Mouse (Mus musculus) embryonic stem cell, embryonic (primary cell): ENCODE results near the gene 4921517D22Rik.

Source experiments
- CTCF ChIA-PET, 4 experiments: fragments of 300-600 bp in 2 of 4; fragments of 350-600 bp in 2 of 4; sonication (Branson Sonifier 250); formaldehyde crosslinking; loops; one replicate each; lab custom pipeline; 2022; ENCODE audit warnings: inconsistent platforms in 2 of 4; lab: Charles Lee
- POLR2A ChIA-PET, 4 experiments: fragments of 300-600 bp in 2 of 4; fragments of 350-600 bp in 2 of 4; sonication (Branson Sonifier 250); formaldehyde crosslinking; loops; one replicate each; lab custom pipeline; 2022; ENCODE audit warnings: antibody characterized with exemption in 4 of 4, inconsistent platforms in 1 of 4; lab: Charles Lee

4921517D22Rik gene

GRCm38 (mm10) chr13:59676316-59677229 is 17.3 kb downstream of the 4921517D22Rik start:
- CTCF ChIA-PET = interaction anchor here (0.6 to 1.6 kb wide), 7 partner anchors 13 to 52 kb away, joined by 3 to 7 read pairs (median 3); no protein-coding TSS in a partner anchor
- POLR2A ChIA-PET = interaction anchor here in 3 of 4 experiments (0.6 to 9.8 kb wide), 16 partner anchors 11 to 205 kb away, joined by 3 to 98 read pairs (median 5); partner anchors contain the start of gene Isca1 (in 2 of the 3)

GRCm38 (mm10) chr13:59675151-59676011 is 18.5 kb downstream of the 4921517D22Rik start, which contains the start of gene Golm1:
Gene Golm1 (minus strand): TSS chr13:59675811.
- ChIA-PET POLR2A (interaction anchor here in 3 of 4 experiments (0.5 to 9.8 kb wide), 21 partner anchors 9 to 381 kb away, joined by 3 to 98 read pairs (median 4); partner anchors contain the start of gene Isca1 (in 2 of the 3)), CTCF (interaction anchor here in 2 of 4 experiments (1.0 to 1.6 kb wide), 3 partner anchors 12 to 53 kb away, joined by 3 read pairs; no protein-coding TSS in a partner anchor)

GRCm38 (mm10) chr13:59674761-59675150 is 19.2 kb downstream of the 4921517D22Rik start:
- POLR2A ChIA-PET = interaction anchor here in 3 of 4 experiments (0.5 to 9.8 kb wide), 15 partner anchors 9 to 95 kb away, joined by 3 to 98 read pairs (median 4); partner anchors contain the start of genes Isca1 (in 1 of the 3) and Spata31d1a (in 1 of the 3)
- CTCF ChIA-PET = no interaction called here

- CTCF ChIA-PET = interaction anchor here in 1 of 4 experiments (0.7 kb wide), 1 partner anchor 833 kb away, joined by 4 read pairs; no protein-coding TSS in a partner anchor
- POLR2A ChIA-PET = interaction anchor here (0.7 to 7.3 kb wide), 12 partner anchors 9 to 233 kb away, joined by 3 to 56 read pairs (median 3); partner anchors contain the start of genes Isca1 (in 1 of the 4) and Spata31d1a (in 1 of the 4)
Observed at GRCm38 (mm10) chr13:59674215-59674614, 19.7 kb downstream of the 4921517D22Rik start.

- ChIA-PET POLR2A (interaction anchor here (0.7 to 7.3 kb wide), 9 partner anchors 9 to 234 kb away, joined by 3 to 56 read pairs (median 3); partner anchors contain the start of gene Spata31d1a (in 1 of the 4)), CTCF (interaction anchor here in 1 of 4 experiments (0.7 kb wide), 1 partner anchor 832 kb away, joined by 4 read pairs; no protein-coding TSS in a partner anchor)
Observed at GRCm38 (mm10) chr13:59673597-59673996, 20.3 kb downstream of the 4921517D22Rik start.

GRCm38 (mm10) chr13:59672248-59672647 is 21.7 kb downstream of the 4921517D22Rik start:
- POLR2A ChIA-PET = interaction anchor here in 3 of 4 experiments (0.6 to 1.1 kb wide), 3 partner anchors 15 to 1419 kb away, joined by 3 to 8 read pairs (median 3); no protein-coding TSS in a partner anchor
- CTCF ChIA-PET = interaction anchor here in 1 of 4 experiments (0.6 kb wide), 1 partner anchor 8 kb away, joined by 4 read pairs; no protein-coding TSS in a partner anchor

GRCm38 (mm10) chr13:59671521-59671920 is 22.4 kb downstream of the 4921517D22Rik start:
- POLR2A ChIA-PET = interaction anchor here in 1 of 4 experiments (0.7 to 1.5 kb wide), 2 partner anchors 14 to 1215 kb away, joined by 3 to 5 read pairs; no protein-coding TSS in a partner anchor
- CTCF ChIA-PET = no interaction called here

- ChIA-PET POLR2A (interaction anchor here in 3 of 4 experiments (0.6 to 7.0 kb wide), 5 partner anchors 13 to 56 kb away, joined by 3 to 69 read pairs (median 3); no protein-coding TSS in a partner anchor), CTCF (no interaction called here)
Observed at GRCm38 (mm10) chr13:59669946-59670345, 24.0 kb downstream of the 4921517D22Rik start.

- ChIA-PET CTCF (interaction anchor here (0.6 to 1.1 kb wide), 4 partner anchors 11 to 20 kb away, joined by 3 to 4 read pairs (median 4); no protein-coding TSS in a partner anchor), POLR2A (interaction anchor here in 2 of 4 experiments (0.6 to 7.0 kb wide), 16 partner anchors 8 to 662 kb away, joined by 3 to 69 read pairs (median 4); partner anchors contain the start of gene Isca1 (in 2 of the 2))
Observed at GRCm38 (mm10) chr13:59668501-59669093, 25.3 kb downstream of the 4921517D22Rik start.

- POLR2A ChIA-PET = interaction anchor here in 3 of 4 experiments (0.7 to 7.0 kb wide), 12 partner anchors 8 to 102 kb away, joined by 3 to 69 read pairs (median 6); partner anchors contain the start of gene Isca1 (in 1 of the 3)
- CTCF ChIA-PET = no interaction called here
Observed at GRCm38 (mm10) chr13:59667763-59668162, 26.1 kb downstream of the 4921517D22Rik start.

- ChIA-PET POLR2A (interaction anchor here in 3 of 4 experiments (0.5 to 7.0 kb wide), 22 partner anchors 8 to 106 kb away, joined by 3 to 69 read pairs (median 3); partner anchors contain the start of genes Golm1 (in 2 of the 3) and Isca1 (in 1 of the 3)), CTCF (interaction anchor here in 2 of 4 experiments (0.5 to 1.0 kb wide), 2 partner anchors 12 to 71 kb away, joined by 3 to 9 read pairs; partner anchors contain the start of gene Golm1 (in 1 of the 2))
Observed at GRCm38 (mm10) chr13:59663939-59664712, 29.8 kb downstream of the 4921517D22Rik start.

- ChIA-PET CTCF (interaction anchor here in 1 of 4 experiments (0.6 kb wide), 1 partner anchor 9 kb away, joined by 3 read pairs; no protein-coding TSS in a partner anchor), POLR2A (interaction anchor here in 3 of 4 experiments (0.9 to 6.0 kb wide), 21 partner anchors 8 to 108 kb away, joined by 3 to 34 read pairs (median 5); partner anchors contain the start of genes Golm1 (in 2 of the 3), Isca1 (in 2 of the 3) and Spata31d1b (in 1 of the 3))
Observed at GRCm38 (mm10) chr13:59661966-59662365, 31.9 kb downstream of the 4921517D22Rik start.

- ChIA-PET CTCF (no interaction called here), POLR2A (interaction anchor here in 3 of 4 experiments (0.9 to 6.0 kb wide), 18 partner anchors 8 to 109 kb away, joined by 3 to 34 read pairs (median 5); partner anchors contain the start of genes Golm1 (in 2 of the 3), Isca1 (in 2 of the 3) and Spata31d1b (in 1 of the 3))
Observed at GRCm38 (mm10) chr13:59661387-59661786, 32.5 kb downstream of the 4921517D22Rik start.

- POLR2A ChIA-PET = interaction anchor here (0.6 to 6.0 kb wide), 17 partner anchors 8 to 110 kb away, joined by 3 to 34 read pairs (median 4); partner anchors contain the start of gene Isca1 (in 1 of the 4)
- CTCF ChIA-PET = no interaction called here
Observed at GRCm38 (mm10) chr13:59660371-59660770, 33.5 kb downstream of the 4921517D22Rik start.

- ChIA-PET POLR2A (interaction anchor here (0.8 to 6.6 kb wide), 19 partner anchors 9 to 139 kb away, joined by 3 to 98 read pairs (median 16); partner anchors contain the start of genes Golm1 (in 2 of the 4) and Isca1 (in 2 of the 4)), CTCF (interaction anchor here in 2 of 4 experiments (1.2 to 1.5 kb wide), 3 partner anchors 9 to 23 kb away, joined by 3 to 6 read pairs (median 3); no protein-coding TSS in a partner anchor)
Observed at GRCm38 (mm10) chr13:59657781-59658180, 36.1 kb downstream of the 4921517D22Rik start.
